In genomic region chr11:96963580-96963979, GRCm38 (mm10) we compare ENCODE assay signal across 9 mouse cellular contexts. TPM values are rescaled to one million over a fixed set of nuclear protein-coding genes. Genes with fewer than 3 reads are reported as not detected.
DNase-seq lines count a peak whose midpoint lies in the region; ATAC-seq and TF ChIP-seq lines count a peak whose summit lies in the region.
"Had no signal": no experiment of that assay in that cellular context is flagged by ENCODE, and none has a peak within 500 bp of the region (broad histone marks: within the 10 kb centered on the region; RNA-seq: fewer than 3 reads in every experiment).

No protein-coding gene starts in this region.

- TF ChIP-seq CTCF in gastrocnemius, adult 2 months (IDR thresholded peaks at IDR 0.05) = peak; percentile 95

- H3K4me3 ChIP-seq in gastrocnemius, adult 2 months = no peak overlapping the region
- H3K4me3 ChIP-seq: megakaryocyte, embryonic 14.5 days had no signal

- H3K27ac ChIP-seq in gastrocnemius, adult 2 months = peak overlapping the region; percentile 69

- ATAC-seq in megakaryocyte-erythroid progenitor cell, adult 5-6 weeks (replicated peaks; ENCODE audit: low FRiP score, low TSS enrichment, poor library complexity, severe bottlenecking) = peak; percentile 72

- intact Hi-C loops in gastrocnemius, adult 2 months (cut with DNase I) = loop anchor here (1.0 kb wide), 1 partner anchor 47 kb away; the partner anchor contains the start of gene Cdk5rap3
- intact Hi-C loops in left cerebral cortex, postnatal 10 days (cut with DNase I) = loop anchor here (2.0 to 10.0 kb wide), 2 partner anchors 47 to 99 kb away; partner anchors contain the start of gene Cdk5rap3

- peak; percentile 97 for DNase-seq in R1 (ENCODE audit: low read depth, low spot score)
- peak; percentile 94 to 95 for DNase-seq in cerebellum, postnatal 10 days
- peak; percentile 94 for DNase-seq in gastrocnemius, adult 2 months
- peak; percentile 85 for DNase-seq in induced T-regulatory cell, adult 2 months (ENCODE audit: low read depth)
- DNase-seq in left cerebral cortex, postnatal 10 days (ENCODE audit: extremely low spot score in 1 of 2, low spot score in 2 of 2) = peak; percentile 85 to 90
- DNase-seq in right cerebral cortex, postnatal 14 days = peak; percentile 91
- peak; percentile 89 for DNase-seq in urinary bladder, postnatal 25 days (ENCODE audit: low spot score)

RNA-seq across cellular contexts. Expression of gene Sp2, which starts 19.2 kb away (rescaled TPM):
- 10 to 100 TPM; 10.4 to 11.0 TPM for total RNA-seq in gastrocnemius, adult 2 months (2021)
- 10 to 100 TPM in 1 of 2 experiments, 1 to 10 TPM in 1; 9.9 to 10.7 TPM for total RNA-seq in left cerebral cortex, postnatal 10 days (2021)
- 15.5 and 16.1 TPM in 2 replicates for total RNA-seq in megakaryocyte-erythroid progenitor cell, adult 5-6 weeks (2014; fragmentation: Nextera tagmentation)
- 2.4 and 4.8 TPM in 2 replicates for total RNA-seq in megakaryocyte-erythroid progenitor cell, adult 5-6 weeks (2017)

RNA-seq across cellular contexts. Expression of gene Pnpo, which starts 19.8 kb away (rescaled TPM):
- total RNA-seq in gastrocnemius, adult 2 months (2021) = 1 to 10 TPM; 7.4 to 8.2 TPM
- 10 to 100 TPM; 30.9 to 32.6 TPM for total RNA-seq in left cerebral cortex, postnatal 10 days (2021)
- total RNA-seq in megakaryocyte-erythroid progenitor cell, adult 5-6 weeks (2014; fragmentation: Nextera tagmentation) = 13.7 and 18.5 TPM in 2 replicates
- total RNA-seq in megakaryocyte-erythroid progenitor cell, adult 5-6 weeks (2017) = 25.9 and 29.0 TPM in 2 replicates

RNA-seq across cellular contexts. Expression of gene Prr15l, which starts 35.7 kb away (rescaled TPM):
- total RNA-seq in gastrocnemius, adult 2 months (2021) = not detected
- not detected for total RNA-seq in left cerebral cortex, postnatal 10 days (2021)
- total RNA-seq in megakaryocyte-erythroid progenitor cell, adult 5-6 weeks (2014; fragmentation: Nextera tagmentation) = not detected in 2 replicates
- not detected in 2 replicates for total RNA-seq in megakaryocyte-erythroid progenitor cell, adult 5-6 weeks (2017)

RNA-seq across cellular contexts. Expression of gene Cdk5rap3, which starts 47.3 kb away (rescaled TPM):
- total RNA-seq in gastrocnemius, adult 2 months (2021) = 10 to 100 TPM; 21.5 to 24.0 TPM
- 10 to 100 TPM; 50.5 to 52.5 TPM for total RNA-seq in left cerebral cortex, postnatal 10 days (2021)
- 31.9 and 56.8 TPM in 2 replicates for total RNA-seq in megakaryocyte-erythroid progenitor cell, adult 5-6 weeks (2014; fragmentation: Nextera tagmentation)
- 18.3 and 54.6 TPM in 2 replicates for total RNA-seq in megakaryocyte-erythroid progenitor cell, adult 5-6 weeks (2017)

RNA-seq across cellular contexts. Expression of gene Sp6, which starts 49.6 kb away (rescaled TPM):
- under 1 TPM in 1 of 2 experiments, not detected in 1; 0.10 TPM for total RNA-seq in gastrocnemius, adult 2 months (2021)
- total RNA-seq in left cerebral cortex, postnatal 10 days (2021) = 1 to 10 TPM; 2.3 to 3.1 TPM
- 0.28 TPM in 1 of 2 replicates, not detected in the other for total RNA-seq in megakaryocyte-erythroid progenitor cell, adult 5-6 weeks (2014; fragmentation: Nextera tagmentation)
- total RNA-seq in megakaryocyte-erythroid progenitor cell, adult 5-6 weeks (2017) = 0.38 TPM in 1 of 2 replicates, not detected in the other
